Mouse (Mus musculus) left cerebral cortex, postnatal 25 days (tissue): ENCODE measurements around the gene Tmem203. TPM values are rescaled to one million over a fixed set of nuclear protein-coding genes. Genes with fewer than 3 reads are reported as not detected.
A peak's percentile ranks its signal among the peaks of the same experiment; 100 is the strongest.

Experiments
- DNase-seq, 2 experiments: peaks; one replicate each; pipeline ENCODE4 v3.0.0; 2022; ENCODE audit warnings: low spot score in 2 of 2, mixed read lengths in 1 of 2
- intact Hi-C: fragments of 180-260 bp; cut with DNase I; formaldehyde crosslinking; loops from one replicate; pipeline ENCODE4 v1.15.1; 2025
- total RNA-seq, 2 experiments: library from RNA; stranded (reverse); gene quantifications; 2 replicates each; pipeline ENCODE4 v1.2.3; 2021

Gene Tmem203
- total RNA-seq, 2 experiments from 2014 or later: 32.8 to 37.3 TPM

DNA sequence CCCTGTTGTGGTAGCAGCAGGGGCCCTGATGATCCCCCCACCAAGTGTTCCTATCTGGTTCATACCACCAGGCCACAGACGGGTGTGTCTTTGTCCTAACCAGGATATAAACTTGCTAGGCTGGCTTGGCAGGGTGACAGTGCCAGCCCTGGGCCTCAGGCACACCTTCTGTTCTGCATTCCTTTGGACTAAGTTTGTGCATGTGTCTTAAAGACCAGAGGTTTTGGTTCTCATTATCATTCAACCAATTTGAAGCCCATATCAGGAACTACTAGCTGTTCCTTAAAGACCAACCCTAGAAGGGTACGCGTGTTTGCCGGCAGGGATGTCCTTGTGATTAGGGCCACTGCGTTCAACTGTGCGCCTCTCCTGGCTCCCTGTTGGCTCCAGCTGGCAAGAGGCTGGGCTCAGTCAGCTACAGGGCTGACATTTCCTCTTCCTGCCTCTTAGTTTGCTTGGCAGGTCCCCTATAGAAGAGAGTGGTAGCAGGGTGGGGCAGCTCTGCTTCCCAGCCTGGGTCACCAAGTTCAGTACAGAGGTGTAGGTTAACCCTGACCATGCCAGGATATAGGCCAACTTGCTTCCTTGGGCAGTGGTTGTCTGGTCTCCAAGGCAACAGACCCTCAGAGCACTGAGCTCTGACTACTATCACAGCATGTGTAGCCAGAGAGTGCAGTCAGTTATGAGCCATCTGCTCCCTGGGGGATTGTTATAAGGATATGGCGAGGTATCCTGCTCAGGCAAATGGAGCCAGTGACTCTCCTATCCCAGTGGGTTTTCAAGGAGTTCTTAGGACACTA, 31.8 kb downstream of the Tmem203 start:
- intact Hi-C loops: no loop called here
- DNase-seq: no peak

DNA sequence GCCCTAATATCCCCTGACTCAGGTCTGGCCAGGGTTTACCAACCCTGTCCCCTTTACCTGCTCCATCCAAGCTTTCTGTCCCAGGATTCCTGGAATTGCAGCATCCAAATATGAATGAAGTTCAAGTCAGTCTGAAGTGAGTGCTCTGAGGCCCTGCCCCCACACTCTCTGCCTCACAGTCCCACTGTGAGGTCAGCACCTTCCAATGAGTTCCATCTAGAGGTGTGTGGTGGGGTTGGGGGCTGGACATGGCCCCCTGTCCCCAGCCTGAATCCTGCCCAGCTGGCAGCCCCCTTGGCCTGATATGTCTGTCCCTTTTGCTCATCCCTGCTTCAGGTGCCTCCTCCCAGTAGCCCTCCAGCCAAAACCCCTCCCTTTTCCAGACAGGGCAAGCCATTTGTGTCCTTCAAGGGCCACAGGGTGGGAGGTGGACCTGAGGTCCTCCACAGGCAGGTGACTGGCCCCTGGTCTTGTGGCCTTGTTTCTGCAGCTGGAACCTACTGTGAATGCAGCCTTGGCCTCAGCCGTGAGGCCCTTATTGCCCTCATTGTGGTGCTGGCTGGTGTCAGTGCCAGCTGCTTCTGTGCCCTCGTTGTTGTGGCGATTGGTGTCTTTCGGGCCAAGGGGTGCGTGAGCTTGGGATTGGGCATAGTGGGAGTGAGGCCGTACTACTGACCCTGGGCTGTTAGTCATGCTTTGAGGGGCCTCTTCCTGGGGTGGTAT, 32.8 kb downstream of the Tmem203 start, which contains the start of gene Tmem210:
Gene Tmem210 (plus strand): TSS at position 219 of the 723 bp plus-strand sequence.
- intact Hi-C loops: no loop called here
- DNase-seq: no peak

DNA sequence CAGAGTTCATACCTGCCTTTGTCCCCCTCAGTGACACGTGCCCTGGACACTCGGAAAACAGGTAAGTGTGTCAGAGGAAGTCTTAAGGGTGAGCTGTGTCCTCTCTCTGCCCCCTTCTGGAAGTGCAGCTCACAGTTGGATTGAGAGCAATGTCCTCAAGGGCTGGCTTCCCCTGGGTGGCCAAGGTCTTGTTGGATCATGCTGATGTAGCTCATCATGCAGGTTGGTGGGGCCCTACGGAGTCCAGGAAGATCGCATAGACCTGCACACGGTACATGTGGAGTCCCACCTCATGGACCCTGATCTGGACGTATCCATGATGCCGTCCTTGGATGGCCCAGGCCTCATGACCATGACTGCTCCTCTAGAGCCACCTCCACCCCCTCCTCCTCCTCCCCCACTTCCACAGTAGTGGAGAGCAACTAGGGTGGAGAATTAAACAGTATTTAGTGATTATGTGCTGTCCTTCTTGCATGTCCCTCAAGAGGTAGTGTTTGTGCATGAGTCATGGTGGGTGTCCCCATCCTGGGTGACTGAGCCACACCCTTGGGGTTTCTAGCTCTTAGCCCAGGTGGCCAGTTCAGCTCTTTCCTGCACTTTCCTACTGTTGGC, 33.6 kb downstream of the Tmem203 start:
- no peak for DNase-seq
- intact Hi-C loops: no loop called here

DNA sequence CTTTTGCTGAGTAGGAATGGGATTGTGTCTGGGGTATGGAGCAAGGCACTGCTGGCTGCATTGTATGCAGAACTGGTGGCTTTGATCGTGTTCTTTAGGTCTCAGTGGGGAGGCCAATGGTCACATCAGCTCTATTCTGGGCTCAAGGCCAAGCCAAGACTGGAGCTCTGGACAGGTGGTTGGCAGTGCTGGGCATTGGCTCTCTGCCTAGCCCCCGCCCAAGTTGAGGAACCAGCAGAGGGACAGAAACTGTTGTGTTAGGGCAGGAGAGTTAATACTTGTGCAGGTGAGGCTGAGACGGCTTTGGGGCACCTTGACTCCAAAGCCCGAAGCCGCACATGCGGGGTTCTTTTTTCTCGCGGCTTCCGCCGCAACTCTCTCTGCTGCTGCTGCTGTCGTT, 34.4 kb downstream of the Tmem203 start, which contains the start of gene Lrrc26:
Gene Lrrc26 (plus strand): TSS at position 265 of the 400 bp plus-strand sequence.
- intact Hi-C loops: no loop called here
- peak in 1 of 2 experiments; percentile 50 for DNase-seq

DNA sequence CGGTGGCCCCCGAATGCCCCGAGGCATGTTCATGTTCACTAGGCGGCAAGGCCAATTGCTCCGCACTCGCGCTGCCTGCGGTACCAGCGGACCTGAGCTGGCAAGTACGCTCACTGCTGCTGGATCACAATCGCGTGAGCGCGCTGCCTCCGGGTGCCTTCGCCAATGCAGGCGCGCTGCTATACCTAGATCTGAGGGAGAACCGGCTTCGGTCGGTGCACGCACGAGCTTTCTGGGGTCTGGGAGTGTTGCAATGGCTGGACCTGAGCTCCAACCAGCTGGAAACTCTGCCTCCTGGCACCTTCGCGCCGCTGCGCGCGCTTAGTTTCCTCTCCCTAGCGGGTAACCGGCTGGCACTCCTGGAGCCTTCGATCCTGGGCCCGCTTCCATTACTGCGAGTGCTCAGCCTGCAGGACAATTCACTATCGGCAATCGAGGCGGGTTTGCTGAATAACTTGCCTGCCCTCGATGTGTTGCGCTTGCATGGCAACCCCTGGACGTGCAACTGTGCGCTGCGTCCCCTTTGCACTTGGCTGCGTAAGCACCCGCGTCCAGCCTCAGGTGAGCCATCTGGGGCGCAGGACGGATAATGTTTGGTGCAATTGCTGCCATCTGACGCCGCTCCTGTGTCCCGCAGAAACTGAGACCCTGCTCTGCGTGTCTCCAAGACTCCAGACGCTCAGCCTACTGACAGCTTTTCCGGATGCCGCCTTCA, 35.0 kb downstream of the Tmem203 start:
- intact Hi-C loops: no loop called here

DNA sequence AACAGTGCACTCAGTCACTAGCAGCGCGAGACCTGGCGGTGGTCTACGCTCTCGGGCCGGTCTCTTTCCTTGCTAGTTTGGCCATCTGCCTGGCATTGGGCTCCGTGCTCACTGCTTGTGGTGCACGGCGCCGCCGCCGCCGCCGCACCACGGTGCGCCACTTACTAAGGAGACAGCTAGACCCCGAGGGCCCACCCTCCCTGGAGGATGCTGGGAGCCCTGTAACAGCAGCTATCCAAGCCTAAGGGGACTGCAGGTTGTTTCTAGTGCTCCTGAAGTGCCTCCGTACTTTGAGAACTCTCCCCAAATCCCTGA, 35.5 kb downstream of the Tmem203 start:
- DNase-seq: peak in 1 of 2 experiments; percentile 62
- intact Hi-C loops: no loop called here

More for the DNA sequence above, 35.0 kb downstream of the Tmem203 start:
- peak; percentile 78 to 81 for DNase-seq

DNA sequence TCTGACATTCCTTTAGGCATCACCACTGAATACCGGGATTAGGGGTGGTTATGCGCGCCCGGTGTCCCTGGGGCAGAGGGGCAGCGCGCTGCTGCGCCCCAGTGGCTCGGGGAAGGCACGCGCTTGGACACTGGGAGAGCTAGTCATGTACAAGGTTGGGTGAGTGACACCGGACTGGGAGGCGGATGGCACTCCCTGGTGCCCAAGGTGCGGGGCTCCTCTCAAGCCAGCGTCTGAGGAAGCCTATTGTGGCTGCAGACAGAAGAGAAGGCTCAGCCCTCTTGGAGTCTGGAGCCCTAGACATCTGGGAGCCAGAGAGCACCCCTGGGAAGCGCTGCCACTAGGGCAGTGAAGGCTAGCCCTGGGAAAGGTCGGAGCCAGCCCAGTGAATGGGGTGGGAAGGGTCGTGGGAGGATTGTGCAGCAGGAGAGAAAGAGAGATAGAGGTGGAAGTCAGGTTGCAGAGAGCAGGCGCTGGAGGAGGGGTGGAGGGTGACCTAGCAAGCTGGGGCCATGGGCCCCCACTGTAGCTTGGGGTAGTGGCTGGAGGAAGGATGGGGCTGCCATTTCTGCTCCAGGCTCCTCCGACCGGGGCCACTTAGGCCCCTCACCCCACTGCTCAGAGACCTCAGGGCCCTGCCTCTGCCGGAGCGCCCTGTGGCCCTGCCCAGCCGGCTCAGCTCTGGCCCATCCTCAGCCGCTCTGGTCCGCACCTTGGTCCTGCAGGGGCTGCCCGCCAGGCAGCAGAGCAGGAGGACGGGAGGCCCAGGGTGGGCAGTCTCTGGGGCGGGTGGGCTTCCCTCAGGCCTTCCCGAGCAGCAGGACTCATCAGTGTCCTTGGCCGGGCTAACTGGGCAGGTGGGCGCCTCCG, 36.2 kb downstream of the Tmem203 start:
- intact Hi-C loops: no loop called here

DNA sequence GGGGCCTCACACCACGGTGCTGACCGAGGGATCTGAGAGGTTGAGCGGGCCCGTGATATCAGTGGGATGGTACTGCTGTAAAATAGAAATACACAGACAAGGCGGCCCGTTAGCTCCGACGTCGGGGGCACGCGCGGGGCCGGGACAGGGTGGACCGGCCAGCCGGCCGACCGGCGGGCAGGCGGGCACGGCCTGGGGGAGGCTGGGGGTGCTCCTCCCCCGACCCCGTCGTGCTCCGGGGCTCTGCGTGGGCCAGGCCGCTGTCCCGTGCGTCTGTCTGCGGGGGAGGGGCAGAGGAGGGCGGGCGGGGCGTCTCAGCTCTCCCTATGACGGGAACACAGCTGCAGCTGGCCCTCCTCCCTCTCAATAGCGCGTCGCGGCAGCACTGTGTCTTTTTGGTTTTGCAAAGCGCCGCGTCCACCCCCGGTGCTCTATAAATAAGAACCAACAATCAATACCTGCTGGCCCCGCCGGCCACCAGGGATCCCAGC, 36.9 kb downstream of the Tmem203 start:
- peak in 1 of 2 experiments; percentile 68 for DNase-seq
- intact Hi-C loops: no loop called here

More for the DNA sequence above, 36.2 kb downstream of the Tmem203 start:
- DNase-seq: no peak

DNA sequence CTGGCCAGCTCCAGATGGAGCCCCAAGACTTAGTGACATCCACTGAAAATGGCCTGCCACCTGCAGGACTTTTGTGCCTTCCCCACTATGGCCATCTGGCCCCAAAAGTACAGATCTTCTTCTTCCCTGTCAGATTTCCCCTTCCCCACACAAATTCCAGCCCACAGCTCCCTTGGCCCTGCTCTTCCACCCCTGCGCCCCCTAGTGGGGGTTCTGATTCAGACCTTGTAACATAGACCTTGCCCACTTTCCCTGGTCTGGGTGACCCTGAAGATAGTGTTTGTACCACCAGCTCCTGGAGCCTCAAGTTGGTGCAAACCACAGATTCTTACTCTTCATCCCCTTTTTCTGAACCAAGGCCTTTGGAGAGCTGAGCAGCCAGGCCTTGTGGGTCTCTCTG, 37.6 kb downstream of the Tmem203 start:
- intact Hi-C loops: no loop called here

DNA sequence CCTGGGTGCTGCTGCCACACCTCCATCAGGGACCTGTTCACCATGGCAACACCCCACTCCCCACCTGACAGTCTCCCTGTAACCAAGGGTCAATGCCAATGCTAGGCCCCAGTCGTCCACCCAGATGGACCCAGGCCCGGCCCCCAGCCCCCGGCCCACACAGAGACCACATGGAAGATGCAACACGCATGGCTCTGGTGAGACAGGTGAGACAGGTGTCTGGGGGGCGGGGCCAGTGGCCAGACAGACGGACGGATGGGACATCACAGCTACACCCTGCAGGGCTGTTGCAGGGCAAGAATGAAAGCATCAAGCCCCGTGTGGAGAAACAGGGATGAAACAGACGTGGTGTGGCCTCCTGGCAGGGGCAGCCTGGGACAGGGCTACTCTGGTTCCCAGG, 38.5 kb downstream of the Tmem203 start:
- no peak for DNase-seq
- intact Hi-C loops: no loop called here

More for the DNA sequence above, 37.6 kb downstream of the Tmem203 start:
- DNase-seq: peak in 1 of 2 experiments; percentile 59

DNA sequence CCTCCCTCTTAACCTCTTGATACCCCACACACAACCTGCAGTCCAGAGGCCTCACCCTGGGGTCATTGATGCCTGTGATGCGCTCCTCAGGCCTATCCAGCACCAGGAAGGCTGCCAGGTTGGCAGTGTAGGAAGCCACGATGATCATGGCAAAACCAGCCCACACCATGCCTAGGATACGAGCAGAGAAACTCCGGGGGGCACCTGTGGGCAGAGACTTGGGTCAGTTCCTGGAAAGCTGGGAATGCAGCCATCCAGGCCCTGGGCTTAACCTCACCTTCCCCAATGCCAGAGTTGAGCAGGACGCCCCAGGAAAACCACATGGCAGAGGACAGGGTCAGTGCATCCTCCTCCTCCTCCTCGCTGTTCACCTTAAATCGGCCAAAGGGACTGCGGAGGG, 41.9 kb downstream of the Tmem203 start:
- no peak for DNase-seq
- intact Hi-C loops: no loop called here

DNA sequence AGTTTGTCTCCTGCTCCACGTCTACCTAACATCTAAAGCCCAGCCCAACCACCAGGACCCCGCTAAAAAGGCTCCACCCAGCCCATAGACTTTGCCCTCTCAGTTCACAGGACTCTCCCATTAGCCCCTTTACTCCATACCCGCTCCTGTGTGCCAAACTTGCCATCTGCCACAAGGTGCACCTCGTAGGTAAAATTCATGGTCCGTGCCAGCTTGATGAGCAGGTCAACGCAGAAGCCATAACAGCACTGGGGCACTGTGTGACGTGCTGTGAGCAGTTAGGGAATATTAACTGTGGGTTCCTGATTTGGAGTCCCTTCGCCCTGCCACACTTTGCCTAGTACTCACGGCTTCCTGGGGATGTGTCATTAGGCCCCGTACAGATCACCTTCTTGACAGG, 42.8 kb downstream of the Tmem203 start:
- no peak for DNase-seq
- intact Hi-C loops: no loop called here

DNA sequence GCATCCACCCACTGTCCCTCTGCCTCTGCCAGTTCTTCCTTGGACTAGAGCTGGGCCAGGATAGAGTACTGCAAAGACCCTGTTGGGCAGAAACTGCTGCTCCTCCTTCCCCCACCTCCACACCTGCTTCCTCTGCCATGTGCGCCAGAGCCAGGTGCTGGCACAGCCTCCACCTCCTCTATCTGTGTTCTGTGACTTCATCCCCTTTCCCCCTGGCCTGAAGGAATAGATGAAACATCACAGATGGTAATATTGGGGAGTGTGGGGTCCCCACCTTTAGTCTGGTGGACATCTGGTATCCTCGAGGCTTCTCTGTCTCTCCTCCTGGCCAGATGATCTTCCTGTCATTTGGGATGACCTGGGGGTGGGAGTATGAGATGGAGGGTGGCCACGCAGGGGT, 48.2 kb downstream of the Tmem203 start:
- intact Hi-C loops: no loop called here
- DNase-seq: no peak

DNA sequence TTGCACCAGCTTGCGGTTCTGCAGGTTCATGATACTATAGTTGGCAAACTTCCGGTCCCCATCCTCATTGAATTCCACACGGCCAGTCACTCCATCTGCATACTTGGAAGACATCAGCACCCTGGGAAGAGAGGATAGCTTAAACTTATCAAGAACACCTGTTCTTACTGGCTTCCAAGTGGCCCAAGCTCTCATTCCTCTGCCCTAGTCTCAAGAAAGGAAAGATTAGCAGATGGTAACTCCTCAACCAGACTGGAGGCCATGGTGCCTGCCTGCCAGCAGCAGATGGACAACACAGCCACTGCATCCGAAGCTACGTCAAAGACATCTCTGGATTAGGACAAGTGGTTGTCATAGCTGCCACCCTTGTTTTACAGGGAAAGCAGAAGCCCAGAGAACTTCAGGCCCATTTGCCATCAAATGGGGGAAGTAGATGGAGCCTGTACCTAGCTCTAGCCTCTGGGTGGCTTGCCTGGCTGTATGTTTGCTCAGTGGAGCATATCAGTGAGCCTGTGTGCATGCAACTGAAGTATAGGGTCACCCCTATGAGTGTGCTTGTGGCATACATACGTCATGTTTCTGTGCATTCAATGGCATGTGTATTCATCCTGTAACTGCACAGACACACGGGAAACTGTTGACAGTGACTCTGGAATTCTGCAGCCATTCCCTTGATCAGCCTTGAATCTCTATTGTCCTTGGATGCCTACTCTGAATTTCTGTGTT, 48.9 kb downstream of the Tmem203 start:
- intact Hi-C loops: no loop called here
- DNase-seq: peak in 1 of 2 experiments; percentile 59

DNA sequence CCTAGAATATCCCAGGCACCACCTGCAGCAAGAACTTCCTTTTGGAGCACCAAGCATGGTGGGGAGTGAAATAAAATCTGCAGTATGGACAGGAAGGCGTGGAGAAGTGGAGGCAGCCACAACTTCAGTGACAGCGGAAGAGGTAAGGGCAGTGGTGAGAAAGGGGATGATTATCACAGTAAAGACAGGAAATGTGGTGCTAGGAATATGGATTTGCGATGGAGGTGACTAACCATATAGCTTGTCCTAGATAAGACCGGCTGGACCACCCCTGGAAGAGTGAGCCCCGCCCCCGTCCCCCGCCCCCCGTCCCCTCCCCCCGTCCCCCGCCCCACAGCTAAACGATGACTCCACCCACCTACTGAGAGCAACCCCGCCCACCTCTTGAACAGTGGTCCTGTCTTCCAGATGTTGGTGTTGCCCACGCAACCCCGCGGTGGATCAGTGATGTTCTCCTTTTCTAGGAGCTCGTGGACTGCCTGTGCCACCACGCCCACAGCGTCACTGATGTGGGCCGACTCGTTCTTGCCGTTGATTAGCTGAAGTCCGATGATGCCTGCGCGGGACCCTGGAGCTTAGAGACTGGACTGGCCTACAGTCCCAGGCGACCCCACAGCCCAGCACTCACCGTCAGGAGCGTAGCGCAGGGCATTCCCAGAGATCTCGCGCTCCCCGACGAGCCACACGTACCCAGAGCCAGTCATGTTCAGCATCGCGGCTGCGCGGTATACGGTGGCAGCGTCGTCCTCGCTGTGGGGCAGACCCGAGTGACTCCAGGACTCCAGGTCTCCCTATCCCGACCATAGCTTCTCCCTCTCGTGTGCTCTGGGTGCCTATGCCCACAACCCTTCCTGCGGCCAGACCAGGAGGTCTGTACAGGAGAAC, 49.7 kb downstream of the Tmem203 start:
- intact Hi-C loops: no loop called here
- no peak for DNase-seq
